Mouse (Mus musculus) kidney, adult 2 months (tissue): ENCODE data around the gene Plxnb3. TPM values are rescaled to one million over a fixed set of nuclear protein-coding genes. Genes with fewer than 3 reads are reported as not detected.
A peak's percentile ranks its signal among the peaks of the same experiment; 100 is the strongest.

Source experiments
- DNase-seq: peaks from one replicate; pipeline ENCODE4 v3.0.0; 2021
- H3K27ac ChIP-seq: fragments of 200-500 bp; 2 replicates; pipeline ENCODE4 v1.5.1; 2012; ENCODE audit warnings: low read depth, low read length, control low read depth, inconsistent platforms; ENCODE audit not compliant: insufficient read depth
- H3K27me3 ChIP-seq: fragments of 200-500 bp; replicated peaks from 2 replicates; pipeline ENCODE4 v1.6.1; 2012; ENCODE audit warnings: mild to moderate bottlenecking, moderate library complexity, low read length, inconsistent platforms; ENCODE audit not compliant: control insufficient read depth, insufficient read depth
- H3K36me3 ChIP-seq: fragments of 200-500 bp; 2 replicates; pipeline ENCODE4 v1.6.1; 2012; ENCODE audit warnings: mild to moderate bottlenecking, moderate library complexity, low read length, inconsistent platforms; ENCODE audit not compliant: control insufficient read depth, insufficient read depth
- H3K4me1 ChIP-seq: fragments of 200-500 bp; 2 replicates; pipeline ENCODE4 v1.6.1; 2011; ENCODE audit warnings: low read length; ENCODE audit not compliant: control insufficient read depth, insufficient read depth
- H3K4me3 ChIP-seq: fragments of 200-500 bp; 2 replicates; pipeline ENCODE4 v1.5.1; 2011; ENCODE audit warnings: mild to moderate bottlenecking, low read depth, low read length, control low read depth; ENCODE audit not compliant: insufficient read depth
- CTCF ChIP-seq: fragments of 200-500 bp; conservative IDR thresholded peaks from 2 replicates; pipeline ENCODE4 v1.5.1; 2011; ENCODE audit warnings: low read depth, mild to moderate bottlenecking, control low read depth, low read length, moderate library complexity, mixed read lengths; ENCODE audit not compliant: insufficient read depth, insufficient read length
- POLR2A ChIP-seq: fragments of 200-500 bp; IDR thresholded peaks from one replicate; pipeline ENCODE4 v1.6.1; 2011; ENCODE audit warnings: low read depth, low read length, control low read depth
- WGBS: fragments of 180-500 bp; shearing (Covaris S2); methylation state at CpG from one replicate; pipeline ENCODE4 v1.1.7; 2018; 5-methylcytosine and 5-hydroxymethylcytosine counted together
- polyA plus RNA-seq: library from polyadenylated mRNA; depleted of rRNA; stranded (reverse); fragments of >200 nt; gene quantifications from 2 replicates; pipeline ENCODE4 v1.2.3, GENCODE M21; 2012

Plxnb3 gene
- polyA plus RNA-seq, 1 experiment = 0.58 TPM

GRCm38 (mm10) chrX:73786364-73787224, 29.7 kb downstream of the Plxnb3 start, which contains the start of the genes Idh3g and Ssr4:
Gene Idh3g, minus strand, starts transcription at chrX:73786897.
Gene Ssr4, plus strand, starts transcription at chrX:73787028.
- H3K36me3 ChIP-seq = no peaks in the 10 kb centered on the region; the same call in 1 of the 2 replicates
- H3K4me3 ChIP-seq = peak within 1 kb of the TSS; percentile 62
- WGBS = under 1% methylated on average over 34 of the region's 52 CpGs
- no peaks in the 10 kb centered on the region for H3K27me3 ChIP-seq
- TF ChIP-seq POLR2A = no peak
- TF ChIP-seq CTCF = no peak
- peak; percentile 97 for DNase-seq
- H3K4me1 ChIP-seq = peaks cover 8% of the 10 kb centered on the region; the same call in 1 of the 2 replicates
- H3K27ac ChIP-seq = peak within 1 kb of the TSS; percentile 84

- H3K27ac ChIP-seq = peak overlapping the region; percentile 69
- no peaks in the 10 kb centered on the region; the same call in 1 of the 2 replicates for H3K36me3 ChIP-seq
- H3K27me3 ChIP-seq = no peaks in the 10 kb centered on the region
- peaks cover 8% of the 10 kb centered on the region; the same call in 1 of the 2 replicates for H3K4me1 ChIP-seq
- WGBS = 0% methylated on average over 18 of the region's 22 CpGs
- no peak for TF ChIP-seq POLR2A
- TF ChIP-seq CTCF = no peak
- DNase-seq = no peak
- H3K4me3 ChIP-seq = peak overlapping the region; percentile 62
These were observed 30.3 kb downstream of the Plxnb3 start for GRCm38 (mm10) chrX:73787225-73787558.

GRCm38 (mm10) chrX:73788501-73788900, 31.6 kb downstream of the Plxnb3 start:
- Histone ChIP-seq H3K27me3 (no peaks in the 10 kb centered on the region), H3K27ac (no peak overlapping the region), H3K4me3 (no peak overlapping the region), H3K4me1 (peaks cover 8% of the 10 kb centered on the region; the same call in 1 of the 2 replicates), H3K36me3 (no peaks in the 10 kb centered on the region)
- 85% methylated on average over 1 of the region's 1 CpGs for WGBS
- DNase-seq = no peak
- no peak for TF ChIP-seq POLR2A
- no peak for TF ChIP-seq CTCF

- Histone ChIP-seq H3K27ac (no peak overlapping the region), H3K4me1 (no peaks in the 10 kb centered on the region), H3K36me3 (no peaks in the 10 kb centered on the region), H3K4me3 (no peak overlapping the region), H3K27me3 (no peaks in the 10 kb centered on the region)
- TF ChIP-seq CTCF = no peak
- no peak for TF ChIP-seq POLR2A
- no peak for DNase-seq
These were observed 36.1 kb downstream of the Plxnb3 start for GRCm38 (mm10) chrX:73793039-73793438.

- 25% methylated on average over 1 of the region's 1 CpGs for WGBS
- H3K4me3 ChIP-seq = no peak overlapping the region
These were observed 36.6 kb downstream of the Plxnb3 start for GRCm38 (mm10) chrX:73793505-73793904.

GRCm38 (mm10) chrX:73797511-73797910, 40.6 kb downstream of the Plxnb3 start:
- Histone ChIP-seq H3K4me1 (no peaks in the 10 kb centered on the region), H3K27me3 (no peaks in the 10 kb centered on the region), H3K4me3 (no peak overlapping the region), H3K36me3 (no peaks in the 10 kb centered on the region), H3K27ac (no peak overlapping the region)
- WGBS = 93% methylated on average over 2 of the region's 2 CpGs
- DNase-seq = no peak
- no peak for TF ChIP-seq POLR2A
- no peak for TF ChIP-seq CTCF

More at GRCm38 (mm10) chrX:73793505-73793904, 36.6 kb downstream of the Plxnb3 start:
- H3K4me1 ChIP-seq = no peaks in the 10 kb centered on the region
- no peak overlapping the region for H3K27ac ChIP-seq
- DNase-seq = no peak
- H3K36me3 ChIP-seq = no peaks in the 10 kb centered on the region
- TF ChIP-seq CTCF (no peak), POLR2A (no peak)
- H3K27me3 ChIP-seq = no peaks in the 10 kb centered on the region

- DNase-seq = peak; percentile 77
- Histone ChIP-seq H3K27ac (no peak overlapping the region), H3K4me3 (no peak overlapping the region), H3K27me3 (no peaks in the 10 kb centered on the region), H3K36me3 (no peaks in the 10 kb centered on the region), H3K4me1 (no peaks in the 10 kb centered on the region)
- WGBS = 11% methylated on average over 7 of the region's 9 CpGs
- no peak for TF ChIP-seq POLR2A
- TF ChIP-seq CTCF = peak; percentile 73
These were observed 41.6 kb downstream of the Plxnb3 start for GRCm38 (mm10) chrX:73798502-73798901.
